Mouse (Mus musculus): ENCODE results near the gene Abcd2. TPM values are rescaled to one million over a fixed set of nuclear protein-coding genes. Genes with fewer than 3 reads are reported as not detected.

Abcd2 gene
- polyA plus RNA-seq, 1 experiment from 2014 or later, result 2.0 TPM

Other genes with a start within 250 kb of the Abcd2 start
- gene Kif21a, start 141.9 kb downstream of the Abcd2 start, polyA plus RNA-seq (2014; fragmentation: Nextera tagmentation; extraction: Ambion mirVana), result 23.3 and 25.9 TPM in 2 replicates
- not detected in 2 replicates for gene CN725425, start 7.7 kb upstream of the Abcd2 start, polyA plus RNA-seq (2014; fragmentation: Nextera tagmentation; extraction: Ambion mirVana)

Data from stomach, embryonic 14.5 days (tissue).